ENCODE assay signal across 18 mouse cellular contexts in the genomic region with DNA sequence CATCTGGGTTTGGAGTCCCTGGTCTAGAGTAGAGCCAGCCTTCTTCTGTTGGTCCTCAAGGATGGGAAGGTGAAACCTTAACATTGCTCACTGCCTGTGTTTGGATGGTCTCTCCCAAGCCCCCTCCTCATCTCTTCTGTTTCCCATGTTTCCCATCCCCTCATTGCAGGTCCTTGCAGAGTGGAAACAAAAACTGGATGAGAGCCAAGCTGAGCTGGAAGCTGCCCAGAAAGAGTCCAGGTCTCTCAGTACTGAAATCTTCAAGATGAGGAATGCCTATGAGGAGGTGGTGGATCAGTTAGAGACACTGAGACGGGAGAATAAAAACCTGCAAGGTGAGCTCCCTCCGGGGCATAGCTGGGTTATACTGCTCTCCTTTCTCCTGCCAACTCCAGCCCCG. TPM values are rescaled to one million over a fixed set of nuclear protein-coding genes. Genes with fewer than 3 reads are reported as not detected.
"Had no signal": no experiment of that assay in that cellular context is flagged by ENCODE, and none has a peak within 500 bp of the region (broad histone marks: within the 10 kb centered on the region; RNA-seq: fewer than 3 reads in every experiment).

No protein-coding gene starts in this region.

- DNase-seq: kidney, adult 2 months; lung, adult 18-20 months; lung, postnatal 4 days; retina, postnatal 1 day; right cerebral cortex, postnatal 14 days; thymus, postnatal 36 days had no signal

- H3K4me3 ChIP-seq: intestine, embryonic 15.5 days; kidney, embryonic 15.5 days; layer of hippocampus, adult 2 months; limb, embryonic 12.5 days; midbrain, embryonic 10.5 days; midbrain, embryonic 15.5 days; neural tube, embryonic 13.5 days had no signal

- H3K27me3 ChIP-seq: intestine, embryonic 15.5 days; limb, embryonic 12.5 days; midbrain, embryonic 15.5 days; neural tube, embryonic 13.5 days had no signal

- H3K27ac ChIP-seq: intestine, embryonic 15.5 days; kidney, embryonic 15.5 days; layer of hippocampus, adult 2 months; limb, embryonic 12.5 days; liver, embryonic 14.5 days; midbrain, embryonic 10.5 days; midbrain, embryonic 15.5 days; neural tube, embryonic 13.5 days had no signal

- H3K4me1 ChIP-seq: intestine, embryonic 15.5 days; kidney, embryonic 15.5 days; limb, embryonic 12.5 days; midbrain, embryonic 10.5 days; midbrain, embryonic 15.5 days; neural tube, embryonic 13.5 days had no signal

- H3K36me3 ChIP-seq: intestine, embryonic 15.5 days; kidney, embryonic 15.5 days; limb, embryonic 12.5 days; midbrain, embryonic 10.5 days; midbrain, embryonic 15.5 days; neural tube, embryonic 13.5 days had no signal

- H3K4me2 ChIP-seq: intestine, embryonic 15.5 days; kidney, embryonic 15.5 days; limb, embryonic 12.5 days; midbrain, embryonic 15.5 days; neural tube, embryonic 13.5 days had no signal

- H3K9me3 ChIP-seq: intestine, embryonic 15.5 days; kidney, embryonic 15.5 days; limb, embryonic 12.5 days; midbrain, embryonic 10.5 days; midbrain, embryonic 15.5 days; neural tube, embryonic 13.5 days had no signal

- H3K9ac ChIP-seq: intestine, embryonic 15.5 days; kidney, embryonic 15.5 days; limb, embryonic 12.5 days; liver, embryonic 14.5 days; midbrain, embryonic 15.5 days; neural tube, embryonic 13.5 days had no signal

- ATAC-seq: intestine, embryonic 15.5 days; lung, postnatal 0 days; midbrain, embryonic 15.5 days had no signal

RNA-seq across cellular contexts. Expression of gene Myh13, which starts 40.8 kb away (rescaled TPM):
- total RNA-seq: liver, adult 2 months; megakaryocyte, adult 5-6 weeks had no signal
- polyA plus RNA-seq: intestine, embryonic 15.5 days; kidney, adult 2 months; liver, adult 2 months; liver, embryonic 14.5 days; neural tube, embryonic 13.5 days; small intestine, adult 2 months had no signal
